Mouse (Mus musculus) lung, adult 2 months (tissue): ENCODE data around the gene Ldlr. TPM values are rescaled to one million over a fixed set of nuclear protein-coding genes. Genes with fewer than 3 reads are reported as not detected.
A peak's percentile ranks its signal among the peaks of the same experiment; 100 is the strongest.

Experiments used
- DNase-seq: peaks from one replicate; pipeline ENCODE4 v3.0.0; 2022
- H3K4me1 ChIP-seq: fragments of 200-500 bp; 2 replicates; pipeline ENCODE4 v1.6.1; 2011; ENCODE audit warnings: low read length; ENCODE audit not compliant: control insufficient read depth, insufficient read depth
- H3K4me3 ChIP-seq: fragments of 200-500 bp; replicated peaks from 2 replicates; pipeline ENCODE3; 2011; ENCODE audit warnings: low read depth, mild to moderate bottlenecking, control low read depth, low read length; ENCODE audit errors: extremely low read depth
- CTCF ChIP-seq: fragments of 200-500 bp; IDR thresholded peaks from 2 replicates; pipeline ENCODE4 v1.5.1; 2011; ENCODE audit warnings: mild to moderate bottlenecking, low read length, control low read depth; ENCODE audit not compliant: insufficient read depth
- POLR2A ChIP-seq: fragments of 200-500 bp; IDR thresholded peaks from 2 replicates; pipeline ENCODE4 v1.6.1; 2011; ENCODE audit warnings: low read depth, mild to moderate bottlenecking, control low read depth, low read length, borderline replicate concordance; ENCODE audit errors: extremely low read depth
- WGBS: fragments of 180-500 bp; shearing (Covaris S2); methylation state at CpG from one replicate; pipeline ENCODE4 v1.1.7; 2018; 5-methylcytosine and 5-hydroxymethylcytosine counted together
- polyA plus RNA-seq: library from polyadenylated mRNA; depleted of rRNA; stranded (reverse); fragments of >200 nt; gene quantifications from 2 replicates; pipeline ENCODE4 v1.2.3, GENCODE M21; 2012; rRNA removed

Gene Ldlr
- 84.2 and 87.2 TPM in 2 replicates for polyA plus RNA-seq

DNA sequence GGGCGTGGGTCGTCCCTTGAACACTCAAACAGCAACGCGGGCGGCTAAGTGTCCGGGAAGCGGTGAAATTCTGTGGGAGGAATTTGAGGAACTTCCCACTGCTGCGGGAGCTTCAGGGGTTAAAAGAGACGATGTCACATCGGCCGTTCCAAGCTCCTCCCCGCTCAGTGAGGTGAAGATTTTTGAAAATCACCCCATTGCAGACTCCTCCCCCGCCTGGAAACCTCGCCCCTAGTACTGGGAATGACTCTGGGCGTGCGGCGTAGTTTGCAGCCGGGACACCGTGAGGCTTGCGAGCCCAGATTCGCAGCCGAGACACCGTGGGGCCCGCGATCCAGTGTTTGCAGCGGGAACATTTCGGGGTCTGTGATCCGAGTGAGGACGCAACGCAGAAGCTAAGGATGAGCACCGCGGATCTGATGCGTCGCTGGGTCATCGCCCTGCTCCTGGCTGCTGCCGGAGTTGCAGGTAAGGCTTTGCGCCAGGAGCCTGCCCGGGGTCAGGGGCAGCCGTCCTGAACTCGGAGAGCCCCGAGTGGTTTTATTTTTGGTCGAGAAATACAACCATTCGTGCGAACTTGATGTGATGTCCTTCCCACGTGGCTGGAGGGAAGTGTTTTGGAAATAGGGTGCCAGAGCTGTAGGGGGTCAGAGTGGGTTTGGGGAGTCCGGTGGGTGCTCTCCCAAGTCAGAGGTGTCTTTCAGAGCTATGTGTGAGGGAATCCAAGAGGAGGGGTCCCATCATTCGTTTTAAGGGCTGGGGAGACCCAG, at the start of gene Ldlr:
Gene Ldlr (plus strand): TSS at position 107 of the 770 bp plus-strand sequence.
- peak; percentile 80 for DNase-seq
- Histone ChIP-seq H3K4me1 (peaks cover 4% of the 10 kb centered on the region; the same call in 1 of the 2 replicates), H3K4me3 (peak within 1 kb of the TSS; percentile 86)
- TF ChIP-seq POLR2A (peak; percentile 86; the same call in 1 of the 2 replicates), CTCF (no peak)
- under 1% methylated on average over 47 of the region's 47 CpGs for WGBS

DNA sequence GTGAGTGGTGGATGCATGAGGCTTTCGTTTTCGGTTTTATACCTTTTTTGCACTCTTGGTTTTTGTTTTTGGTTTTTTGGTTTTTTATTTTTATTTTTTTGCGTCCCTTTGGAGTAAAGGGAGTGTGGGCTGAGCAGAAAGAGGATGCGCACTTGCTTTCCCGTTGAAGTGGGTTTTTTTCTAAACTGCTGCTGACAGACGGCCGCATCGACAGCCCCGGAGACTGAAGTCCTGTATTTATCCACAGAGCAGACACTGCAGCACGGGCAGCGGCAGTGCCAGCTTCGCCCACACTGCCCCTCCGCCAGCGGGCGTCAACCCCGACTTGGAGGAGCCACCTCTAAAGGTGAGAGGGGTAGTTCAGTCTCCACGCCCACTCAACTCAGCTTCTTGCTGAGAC, 45.6 kb upstream of the Ldlr start:
- no peak for TF ChIP-seq CTCF
- no peak for TF ChIP-seq POLR2A
- DNase-seq, result no peak
- WGBS, result 91% methylated on average over 17 of the region's 17 CpGs

GRCm38 (mm10) chr9:21680448-21680847, 42.8 kb upstream of the Ldlr start:
- Histone ChIP-seq H3K4me1 (no peaks in the 10 kb centered on the region), H3K4me3 (no peak overlapping the region)
- DNase-seq, result no peak
- 87% methylated on average over 4 of the region's 4 CpGs for WGBS
- TF ChIP-seq POLR2A, result no peak
- TF ChIP-seq CTCF, result no peak

More for the DNA sequence above, 45.6 kb upstream of the Ldlr start:
- no peaks in the 10 kb centered on the region for H3K4me1 ChIP-seq
- H3K4me3 ChIP-seq, result no peak overlapping the region

DNA sequence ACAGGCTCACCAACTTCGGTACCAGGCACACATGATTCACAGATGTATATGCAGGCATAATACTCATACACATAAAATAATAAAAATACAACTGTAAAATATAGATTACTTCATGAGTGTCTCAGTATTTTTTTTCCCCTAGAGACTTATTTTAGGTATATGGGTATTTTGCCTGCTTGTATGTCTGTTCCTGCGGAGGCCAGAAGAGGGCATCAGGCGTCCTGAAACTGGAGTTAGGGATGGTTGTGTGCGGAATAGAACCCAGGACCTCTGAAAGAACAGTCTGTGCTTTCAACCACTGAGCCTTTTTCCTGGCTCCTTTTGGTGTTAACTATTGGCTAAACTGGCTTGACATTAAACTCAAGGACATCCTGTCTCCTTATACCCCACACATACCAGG, 40.5 kb upstream of the Ldlr start:
- Histone ChIP-seq H3K4me3 (no peak overlapping the region), H3K4me1 (no peaks in the 10 kb centered on the region)
- DNase-seq, result no peak
- WGBS, result 89% methylated on average over 4 of the region's 4 CpGs
- TF ChIP-seq CTCF (no peak), POLR2A (no peak)

- no peak for DNase-seq
- WGBS, result 75% methylated on average over 3 of the region's 3 CpGs
- no peak overlapping the region for H3K4me3 ChIP-seq
- no peak for TF ChIP-seq CTCF
- TF ChIP-seq POLR2A, result no peak
- H3K4me1 ChIP-seq, result no peaks in the 10 kb centered on the region
Observed at GRCm38 (mm10) chr9:21683897-21684296, 39.4 kb upstream of the Ldlr start.

- TF ChIP-seq POLR2A (no peak), CTCF (no peak)
- DNase-seq, result no peak
- 83% methylated on average over 7 of the region's 7 CpGs for WGBS
Observed at GRCm38 (mm10) chr9:21688554-21688953, 34.7 kb upstream of the Ldlr start.

DNA sequence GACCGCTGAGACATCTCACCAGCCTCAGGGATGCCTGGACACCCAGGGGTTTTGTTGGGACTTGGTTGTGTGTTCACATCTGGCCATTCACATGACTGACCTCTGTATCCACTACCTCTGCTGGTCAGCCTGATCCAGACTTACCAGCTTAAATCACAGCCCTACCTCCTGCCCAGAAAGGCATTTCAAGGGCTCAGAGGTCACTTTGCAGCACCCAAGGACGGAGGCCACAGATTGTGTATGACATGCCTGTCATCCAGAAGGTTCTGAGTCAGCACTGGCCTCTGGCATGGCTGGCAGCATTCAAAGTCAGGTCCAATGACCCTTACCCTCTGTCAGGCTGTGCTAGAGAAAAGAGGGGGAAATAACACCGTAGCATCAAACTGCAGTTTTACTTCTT, 33.3 kb upstream of the Ldlr start:
- Histone ChIP-seq H3K4me3 (no peak overlapping the region), H3K4me1 (no peaks in the 10 kb centered on the region)
- no peak for DNase-seq
- WGBS, result 81% methylated on average over 3 of the region's 3 CpGs
- TF ChIP-seq POLR2A (no peak), CTCF (no peak)

More at GRCm38 (mm10) chr9:21688554-21688953, 34.7 kb upstream of the Ldlr start:
- Histone ChIP-seq H3K4me1 (no peaks in the 10 kb centered on the region), H3K4me3 (no peak overlapping the region)

DNA sequence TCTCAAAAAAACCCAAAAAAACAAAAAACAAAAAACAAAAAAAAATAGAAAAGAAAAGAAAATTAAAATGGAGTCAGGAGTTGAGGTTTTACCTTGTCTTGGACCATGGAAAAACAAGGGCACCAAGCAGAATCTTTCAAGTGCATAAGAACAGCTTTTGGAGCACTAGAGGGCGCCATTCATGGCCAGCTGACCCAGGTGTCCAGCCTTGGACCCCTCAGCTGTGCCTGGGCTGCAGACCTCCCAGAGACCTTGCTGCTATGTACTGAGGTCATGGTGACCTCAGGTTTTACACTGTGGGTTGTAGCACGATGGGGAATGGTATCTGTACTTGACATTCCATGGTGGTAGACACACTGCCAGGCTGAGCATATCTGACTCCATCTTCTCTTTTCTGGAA, 31.4 kb upstream of the Ldlr start:
- 47% methylated on average over 2 of the region's 2 CpGs for WGBS
- Histone ChIP-seq H3K4me3 (no peak overlapping the region), H3K4me1 (no peaks in the 10 kb centered on the region)
- no peak for DNase-seq
- TF ChIP-seq POLR2A, result no peak
- peak; percentile 61 for TF ChIP-seq CTCF

- no peak for TF ChIP-seq POLR2A
- no peak for TF ChIP-seq CTCF
- no peaks in the 10 kb centered on the region for H3K4me1 ChIP-seq
- H3K4me3 ChIP-seq, result no peak overlapping the region
- no peak for DNase-seq
- WGBS, result 96% methylated on average over 4 of the region's 4 CpGs
Observed at GRCm38 (mm10) chr9:21692491-21692890, 30.8 kb upstream of the Ldlr start.

DNA sequence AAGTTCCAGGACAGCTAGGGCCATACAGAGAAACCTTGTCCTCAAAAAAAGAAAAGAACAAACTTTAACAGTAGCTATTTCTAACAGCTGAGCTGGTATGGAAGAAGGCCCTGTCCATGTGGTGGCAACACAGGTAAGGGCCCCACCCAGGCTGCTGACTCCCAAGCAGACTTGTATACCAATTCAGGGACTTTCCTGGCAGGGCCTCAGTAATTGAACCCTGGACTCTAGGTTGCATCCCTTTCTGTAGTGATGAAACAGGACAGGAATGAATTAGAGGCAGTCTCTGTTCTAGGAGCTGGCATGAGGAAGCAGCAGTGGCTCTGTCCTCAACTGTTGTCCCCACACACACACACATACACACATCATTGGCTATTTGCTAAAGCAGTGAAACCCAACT, 29.2 kb upstream of the Ldlr start:
- no peak for DNase-seq
- TF ChIP-seq POLR2A (no peak), CTCF (no peak)
- Histone ChIP-seq H3K4me3 (no peak overlapping the region), H3K4me1 (no peaks in the 10 kb centered on the region)
